In genomic region chr5:38561426-38562024, GRCm38 (mm10) we compare ENCODE assay signal across 8 mouse cellular contexts. TPM values are rescaled to one million over a fixed set of nuclear protein-coding genes. Genes with fewer than 3 reads are reported as not detected.
DNase-seq lines count a peak whose midpoint lies in the region; ATAC-seq and TF ChIP-seq lines count a peak whose summit lies in the region.

No protein-coding gene starts in this region.

- DNase-seq in CH12.LX (ENCODE audit: extremely low read depth): peak; percentile 91
- peak; percentile 90 for DNase-seq in c-Kit-positive CD71-positive TER-119-negative erythroid progenitor cells, embryonic 14.5 days (ENCODE audit: low read depth)
- peak; percentile 95 for DNase-seq in heart, postnatal 0 days (ENCODE audit: low spot score)
- DNase-seq in kidney, postnatal 4 days: peak; percentile 99

- H3K9ac ChIP-seq in CH12.LX (ENCODE audit: insufficient read depth, low read depth): peak overlapping the region; percentile 93
- peak overlapping the region; percentile 94 for H3K9ac ChIP-seq in forebrain, embryonic 12.5 days
- H3K9ac ChIP-seq in heart, postnatal 0 days (replicated peaks; ENCODE audit: low read depth, low read length): peak overlapping the region; percentile 94
- peak overlapping the region; percentile 94 for H3K9ac ChIP-seq in liver, embryonic 16.5 days (ENCODE audit: low read depth, low read length)
- H3K9ac ChIP-seq in neural tube, embryonic 13.5 days: peak overlapping the region; percentile 92

- peaks cover 14% of the 10 kb centered on the region for H3K79me2 ChIP-seq in CH12.LX (replicated peaks; ENCODE audit: control insufficient read depth, extremely low read depth, insufficient read depth, poor library complexity, severe bottlenecking)

- ATAC-seq in forebrain, embryonic 12.5 days (ENCODE audit: low FRiP score): peak; percentile 99
- peak; percentile 97 for ATAC-seq in heart, postnatal 0 days (ENCODE audit: insufficient read depth, low read depth)
- ATAC-seq in liver, embryonic 16.5 days (ENCODE audit: low read depth): peak; percentile 99
- peak; percentile 98 for ATAC-seq in neural tube, embryonic 13.5 days (ENCODE audit: low read depth)

- TF ChIP-seq RAD21 in CH12.LX (IDR thresholded peaks at IDR 0.05; ENCODE audit: low read depth, low read length): no peak

- TF ChIP-seq CTCF in CH12.LX (conservative IDR thresholded peaks at IDR 0.05 in 1 of 2, IDR thresholded peaks at IDR 0.05 in 1 of 2; ENCODE audit: low read depth in 2 of 2, low read length in 2 of 2): no peak
- no peak for TF ChIP-seq CTCF in heart, postnatal 0 days (IDR thresholded peaks at IDR 0.05; ENCODE audit: low read depth)
- no peak for TF ChIP-seq CTCF in testis, adult 2 months (IDR thresholded peaks at IDR 0.05; ENCODE audit: control insufficient read depth, insufficient read depth, insufficient replicate concordance, low read depth, low read length)

- WGBS in forebrain, embryonic 12.5 days: under 1% methylated on average over 62 of the region's 79 CpGs
- WGBS in heart, postnatal 0 days: under 1% methylated on average over 67 of the region's 79 CpGs
- WGBS in liver, embryonic 16.5 days (ENCODE audit: insufficient replicate concordance): under 1% methylated on average over 74 of the region's 79 CpGs
- under 1% methylated on average over 78 of the region's 79 CpGs for WGBS in neural tube, embryonic 13.5 days

- H3K36me3 ChIP-seq in CH12.LX (replicated peaks in 1 of 2; ENCODE audit: control insufficient read depth in 1 of 2, insufficient read depth in 1 of 2, low read length in 1 of 2): peaks cover 22 to 36% of the 10 kb centered on the region in 2 experiments
- peaks cover 31% of the 10 kb centered on the region for H3K36me3 ChIP-seq in forebrain, embryonic 12.5 days (replicated peaks)
- peaks cover 22% of the 10 kb centered on the region for H3K36me3 ChIP-seq in heart, postnatal 0 days (replicated peaks; ENCODE audit: control insufficient read depth, insufficient read depth, low read length)
- H3K36me3 ChIP-seq in liver, embryonic 16.5 days (ENCODE audit: control insufficient read depth, insufficient read depth): peaks cover 5% of the 10 kb centered on the region; the same call in 1 of the 2 replicates
- H3K36me3 ChIP-seq in neural tube, embryonic 13.5 days: peaks cover 36% of the 10 kb centered on the region
- H3K36me3 ChIP-seq in testis, adult 2 months (ENCODE audit: control insufficient read depth, insufficient read depth, low read length): no peaks in the 10 kb centered on the region

- dilution Hi-C loops in CH12.LX (cut with MboI; ENCODE audit: extremely low pct_ligation_motif_present, extremely low pct_unique_long_range_greater_than_20kb, low sequenced_read_pairs): no loop called here

- H3K4me1 ChIP-seq in CH12.LX (ENCODE audit: control insufficient read depth in 1 of 2, insufficient read depth in 2 of 2): peaks cover 5 to 35% of the 10 kb centered on the region in 2 experiments
- H3K4me1 ChIP-seq in forebrain, embryonic 12.5 days: peaks cover 24% of the 10 kb centered on the region
- peaks cover 39% of the 10 kb centered on the region for H3K4me1 ChIP-seq in heart, postnatal 0 days (ENCODE audit: control insufficient read depth, insufficient read depth)
- H3K4me1 ChIP-seq in liver, embryonic 16.5 days (ENCODE audit: control insufficient read depth, low read depth, low read length): peaks cover 19% of the 10 kb centered on the region
- peaks cover 35% of the 10 kb centered on the region for H3K4me1 ChIP-seq in neural tube, embryonic 13.5 days (replicated peaks)
- peaks cover 4% of the 10 kb centered on the region for H3K4me1 ChIP-seq in testis, adult 2 months (ENCODE audit: control insufficient read depth, insufficient read depth, low read length)

- in situ Hi-C loops in CH12.LX (cut with MboI; ENCODE audit: low pct_ligation_motif_present, low pct_unique_long_range_greater_than_20kb, low sequenced_read_pairs): no loop called here

- peak overlapping the region; percentile 12 for H3K27ac ChIP-seq in CH12.LX (ENCODE audit: insufficient read depth, low read depth)
- peak overlapping the region; percentile 92 for H3K27ac ChIP-seq in forebrain, embryonic 12.5 days
- H3K27ac ChIP-seq in heart, postnatal 0 days (ENCODE audit: low read depth): peak overlapping the region; percentile 97
- peak overlapping the region; percentile 93 for H3K27ac ChIP-seq in liver, embryonic 16.5 days (ENCODE audit: low read length)
- H3K27ac ChIP-seq in neural tube, embryonic 13.5 days (replicated peaks): peak overlapping the region; percentile 89
- peak overlapping the region; percentile 85 for H3K27ac ChIP-seq in testis, adult 2 months (ENCODE audit: control insufficient read depth, insufficient read depth, low read depth, low read length)

- peak overlapping the region; percentile 93 for H3K4me2 ChIP-seq in CH12.LX (ENCODE audit: insufficient read depth, low read depth, poor library complexity, severe bottlenecking)
- H3K4me2 ChIP-seq in forebrain, embryonic 12.5 days: peak overlapping the region; percentile 64
- H3K4me2 ChIP-seq in heart, postnatal 0 days (ENCODE audit: low read depth, low read length): peak overlapping the region; percentile 59
- peak overlapping the region; percentile 68 for H3K4me2 ChIP-seq in liver, embryonic 16.5 days (ENCODE audit: low read depth, low read length)
- peak overlapping the region; percentile 97 for H3K4me2 ChIP-seq in neural tube, embryonic 13.5 days

- no peaks in the 10 kb centered on the region for H3K9me3 ChIP-seq in CH12.LX (replicated peaks; ENCODE audit: low read length)
- H3K9me3 ChIP-seq in forebrain, embryonic 12.5 days: no peaks in the 10 kb centered on the region
- H3K9me3 ChIP-seq in heart, postnatal 0 days (replicated peaks; ENCODE audit: control insufficient read depth, low read length): no peaks in the 10 kb centered on the region
- no peaks in the 10 kb centered on the region for H3K9me3 ChIP-seq in liver, embryonic 16.5 days (replicated peaks; ENCODE audit: control insufficient read depth, low read length)
- no peaks in the 10 kb centered on the region for H3K9me3 ChIP-seq in neural tube, embryonic 13.5 days

- TF ChIP-seq POLR2A in CH12.LX (IDR thresholded peaks at IDR 0.05; ENCODE audit: low read depth, low read length): peak; percentile 98
- peak; percentile 73 for TF ChIP-seq POLR2A in testis, adult 2 months (IDR thresholded peaks at IDR 0.05; ENCODE audit: control insufficient read depth, low read depth, low read length)

- H3K4me3 ChIP-seq in CH12.LX (replicated peaks in 1 of 3; ENCODE audit: low read depth in 2 of 3, low read length in 2 of 3, poor library complexity in 1 of 3): peak overlapping the region; percentile 80 to 89 (median 81)
- H3K4me3 ChIP-seq in forebrain, embryonic 12.5 days (replicated peaks): peak overlapping the region; percentile 94
- H3K4me3 ChIP-seq in heart, postnatal 0 days (ENCODE audit: low read depth, low read length): peak overlapping the region; percentile 88
- peak overlapping the region; percentile 90 for H3K4me3 ChIP-seq in liver, embryonic 16.5 days (ENCODE audit: low read depth, low read length)
- H3K4me3 ChIP-seq in neural tube, embryonic 13.5 days: peak overlapping the region; percentile 94
- H3K4me3 ChIP-seq in testis, adult 2 months (ENCODE audit: control insufficient read depth, low read depth, low read length): peak overlapping the region; percentile 92

- no peaks in the 10 kb centered on the region for H3K27me3 ChIP-seq in CH12.LX (replicated peaks)
- no peaks in the 10 kb centered on the region for H3K27me3 ChIP-seq in forebrain, embryonic 12.5 days
- H3K27me3 ChIP-seq in heart, postnatal 0 days (ENCODE audit: control insufficient read depth, insufficient read depth, low read length): no peaks in the 10 kb centered on the region
- H3K27me3 ChIP-seq in liver, embryonic 16.5 days (ENCODE audit: control insufficient read depth, insufficient read depth, low read depth, low read length): no peaks in the 10 kb centered on the region
- H3K27me3 ChIP-seq in neural tube, embryonic 13.5 days: no peaks in the 10 kb centered on the region
- H3K27me3 ChIP-seq in testis, adult 2 months (ENCODE audit: control insufficient read depth, insufficient read depth, low read length): no peaks in the 10 kb centered on the region

- TF ChIP-seq EP300 in CH12.LX (IDR thresholded peaks at IDR 0.05; ENCODE audit: low read length): no peak
- peak; percentile 69 for TF ChIP-seq EP300 in heart, postnatal 0 days (IDR thresholded peaks at IDR 0.05; ENCODE audit: low read depth)

TF ChIP-seq in CH12.LX, 34 proteins besides CTCF, POLR2A, EP300 and RAD21 (continues in another document):
- TF ChIP-seq E2F4 (IDR thresholded peaks at IDR 0.05; ENCODE audit: insufficient replicate concordance, low read depth, low read length) (no peak), USF1 (IDR thresholded peaks at IDR 0.05; ENCODE audit: low read depth, low read length) (no peak), USF2 (conservative IDR thresholded peaks at IDR 0.05; ENCODE audit: low read depth, low read length) (no peak), MAX (IDR thresholded peaks at IDR 0.05; ENCODE audit: low read length) (no peak), BHLHE40 (IDR thresholded peaks at IDR 0.05; ENCODE audit: low read depth, low read length) (no peak; the same call in 1 of the 2 replicates), ELF1 (IDR thresholded peaks at IDR 0.05; ENCODE audit: low read depth, low read length) (peak; percentile 99)

RNA-seq across cellular contexts. Expression of gene Wdr1, which starts 1.5 kb away (rescaled TPM):
- 108 and 130 TPM in 2 replicates for total RNA-seq in CH12.LX (2012; rRNA removed)
- 173 and 187 TPM in 2 replicates for total RNA-seq in CH12.LX (2014; rRNA removed)
- 137 and 142 TPM in 2 replicates for polyA plus RNA-seq in CH12.LX (2012; ENCODE audit: insufficient read length, low read depth)
- polyA plus RNA-seq in forebrain, embryonic 12.5 days (2016; fragmentation: Nextera tagmentation; extraction: Ambion mirVana): 144 and 153 TPM in 2 replicates
- total RNA-seq in heart, postnatal 0 days (2014; rRNA removed; ENCODE audit: low replicate concordance): 306 and 324 TPM in 2 replicates
- 145 and 171 TPM in 2 replicates for polyA plus RNA-seq in heart, postnatal 0 days (2015; fragmentation: Nextera tagmentation; extraction: Ambion mirVana)
- polyA plus RNA-seq in liver, embryonic 16.5 days (2015; fragmentation: Nextera tagmentation; extraction: Ambion mirVana): 74.4 and 76.7 TPM in 2 replicates
- 148 and 172 TPM in 2 replicates for polyA plus RNA-seq in neural tube, embryonic 13.5 days (2015; fragmentation: Nextera tagmentation; extraction: Ambion mirVana)
- 95.4 and 113 TPM in 2 replicates for polyA plus RNA-seq in testis, adult 2 months (2012; rRNA removed)

RNA-seq across cellular contexts. Expression of gene Slc2a9, which starts 58.6 kb away (rescaled TPM):
- total RNA-seq in CH12.LX (2012; rRNA removed) (1.3 and 1.6 TPM in 2 replicates), CH12.LX (2014; rRNA removed) (1.7 and 2.3 TPM in 2 replicates)
- polyA plus RNA-seq in CH12.LX (2012; ENCODE audit: insufficient read length, low read depth): 2.8 and 3.3 TPM in 2 replicates
- polyA plus RNA-seq in forebrain, embryonic 12.5 days (2016; fragmentation: Nextera tagmentation; extraction: Ambion mirVana): 0.14 and 0.29 TPM in 2 replicates
- total RNA-seq in heart, postnatal 0 days (2014; rRNA removed; ENCODE audit: low replicate concordance): 0.23 and 4.3 TPM in 2 replicates
- polyA plus RNA-seq in heart, postnatal 0 days (2015; fragmentation: Nextera tagmentation; extraction: Ambion mirVana): 0.61 and 0.74 TPM in 2 replicates
- 3.6 and 4.0 TPM in 2 replicates for polyA plus RNA-seq in liver, embryonic 16.5 days (2015; fragmentation: Nextera tagmentation; extraction: Ambion mirVana)
- polyA plus RNA-seq in neural tube, embryonic 13.5 days (2015; fragmentation: Nextera tagmentation; extraction: Ambion mirVana): 0.12 and 0.64 TPM in 2 replicates
- 0.19 and 0.43 TPM in 2 replicates for polyA plus RNA-seq in testis, adult 2 months (2012; rRNA removed)

Comparison
In these comparisons a context has a peak if more than half of its experiments do, and no peak if none do; other contexts are left out.
1. Peak in every context shown above with its lines: DNase-seq, ATAC-seq, H3K4me3 ChIP-seq and H3K27ac ChIP-seq.
2. H3K27ac ChIP-seq: peak in every context shown above with its lines; median percentile 97 in heart, postnatal 0 days; 93 in liver, embryonic 16.5 days; 92 in forebrain, embryonic 12.5 days; 89 in neural tube, embryonic 13.5 days; 85 in testis, adult 2 months; 12 in CH12.LX.